Mouse (Mus musculus) spleen, embryonic (tissue): Measurements from ENCODE around the gene E130309D02Rik.

Source experiments
- CTCF ChIA-PET: fragments of 350-600 bp; sonication (Branson Sonifier 250); formaldehyde crosslinking; loops from one replicate; lab custom pipeline; 2022; lab: Charles Lee

Gene E130309D02Rik

DNA sequence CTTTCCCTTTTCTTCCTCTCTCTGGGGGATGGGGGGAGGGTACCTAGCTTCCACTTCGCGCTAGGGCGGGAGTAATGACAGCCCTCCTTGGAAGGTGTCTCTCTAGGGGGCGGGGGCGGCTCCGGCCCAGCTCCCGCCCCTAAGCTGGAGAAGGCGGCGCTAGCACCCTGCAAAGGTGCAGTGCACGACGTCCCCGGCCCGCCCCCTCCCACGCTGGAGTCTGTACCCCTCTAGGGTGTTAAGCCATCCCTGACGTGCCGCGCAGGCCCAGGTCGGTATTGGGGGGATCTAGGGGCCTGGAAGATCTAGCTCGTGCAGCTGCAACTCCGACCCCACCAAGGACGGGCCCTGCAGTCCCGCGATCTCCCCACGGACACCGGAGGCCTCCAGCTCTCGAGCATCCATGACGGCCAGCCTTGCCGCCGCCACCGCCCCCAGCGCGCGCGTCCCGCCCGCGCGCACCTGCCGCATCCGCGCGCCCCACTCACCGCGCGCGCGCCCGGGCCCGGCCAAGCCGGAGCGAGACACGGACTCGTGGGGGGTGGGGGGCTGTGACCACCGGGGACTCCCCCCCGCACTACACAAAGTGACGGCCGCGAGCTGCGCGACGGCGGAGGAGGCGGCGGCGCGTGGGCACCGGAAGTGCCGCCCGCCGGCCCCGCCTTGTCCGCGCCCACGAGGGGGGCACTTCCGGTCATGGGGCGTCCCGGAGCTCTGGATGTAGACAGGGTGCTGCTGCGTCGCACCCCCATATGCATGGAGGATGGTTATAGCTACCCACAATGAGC, 45.6 kb downstream of the E130309D02Rik start, which contains the start of gene Zfp316:
Gene Zfp316, minus strand, starts transcription at position 660 of the 788 bp plus-strand sequence.
- CTCF ChIA-PET, result no interaction called here

DNA sequence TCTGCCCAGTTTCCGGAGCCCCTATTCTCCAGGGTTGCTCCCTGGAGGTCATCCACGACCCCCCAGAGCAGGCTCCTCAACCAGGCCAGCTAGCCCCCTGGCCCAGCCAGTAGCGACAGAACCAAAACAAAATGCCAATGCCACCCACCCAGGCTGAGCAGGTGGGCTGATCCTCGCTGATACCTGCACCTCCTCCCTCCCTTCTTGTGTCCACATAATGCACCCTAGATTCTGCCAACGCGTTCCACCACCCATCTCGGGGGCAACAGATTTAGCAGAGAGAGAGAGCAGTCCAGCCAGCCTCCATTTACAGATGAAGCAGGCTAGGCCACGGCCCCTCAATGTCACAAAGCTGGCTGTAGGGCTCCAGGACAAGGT, 46.2 kb downstream of the E130309D02Rik start:
- CTCF ChIA-PET, result no interaction called here

- CTCF ChIA-PET, result interaction anchor here (0.6 kb wide), 1 partner anchor 386 kb away, joined by 7 read pairs; no protein-coding TSS in a partner anchor
These were observed 48.4 kb downstream of the E130309D02Rik start for GRCm38 (mm10) chr5:143266794-143267193.

DNA sequence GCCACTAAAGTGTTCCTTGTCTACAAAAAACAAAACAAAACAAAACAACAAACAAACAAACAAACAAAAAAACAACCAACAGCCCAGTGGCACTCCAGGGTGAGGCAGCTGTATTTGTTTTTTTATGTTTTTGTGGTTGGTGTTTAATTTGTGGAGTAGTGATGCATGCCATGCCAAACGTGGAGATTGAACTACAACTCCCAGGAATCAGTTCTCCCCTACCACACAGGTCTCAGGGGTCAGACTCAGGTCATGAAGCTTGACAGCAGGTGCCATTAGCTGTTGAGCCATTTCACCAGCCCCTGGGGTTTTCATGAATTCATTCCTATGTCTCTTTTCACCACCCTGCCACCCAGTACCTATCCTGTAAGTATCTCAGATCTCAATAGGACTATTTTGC, 49.8 kb downstream of the E130309D02Rik start:
- CTCF ChIA-PET, result no interaction called here

GRCm38 (mm10) chr5:143264689-143265088, 50.5 kb downstream of the E130309D02Rik start:
- CTCF ChIA-PET, result no interaction called here

GRCm38 (mm10) chr5:143261636-143262035, 53.5 kb downstream of the E130309D02Rik start:
- CTCF ChIA-PET, result no interaction called here

- CTCF ChIA-PET, result no interaction called here
These were observed 59.4 kb downstream of the E130309D02Rik start for GRCm38 (mm10) chr5:143255802-143256201.

GRCm38 (mm10) chr5:143255131-143255519, 60.0 kb downstream of the E130309D02Rik start:
- CTCF ChIA-PET, result no interaction called here

DNA sequence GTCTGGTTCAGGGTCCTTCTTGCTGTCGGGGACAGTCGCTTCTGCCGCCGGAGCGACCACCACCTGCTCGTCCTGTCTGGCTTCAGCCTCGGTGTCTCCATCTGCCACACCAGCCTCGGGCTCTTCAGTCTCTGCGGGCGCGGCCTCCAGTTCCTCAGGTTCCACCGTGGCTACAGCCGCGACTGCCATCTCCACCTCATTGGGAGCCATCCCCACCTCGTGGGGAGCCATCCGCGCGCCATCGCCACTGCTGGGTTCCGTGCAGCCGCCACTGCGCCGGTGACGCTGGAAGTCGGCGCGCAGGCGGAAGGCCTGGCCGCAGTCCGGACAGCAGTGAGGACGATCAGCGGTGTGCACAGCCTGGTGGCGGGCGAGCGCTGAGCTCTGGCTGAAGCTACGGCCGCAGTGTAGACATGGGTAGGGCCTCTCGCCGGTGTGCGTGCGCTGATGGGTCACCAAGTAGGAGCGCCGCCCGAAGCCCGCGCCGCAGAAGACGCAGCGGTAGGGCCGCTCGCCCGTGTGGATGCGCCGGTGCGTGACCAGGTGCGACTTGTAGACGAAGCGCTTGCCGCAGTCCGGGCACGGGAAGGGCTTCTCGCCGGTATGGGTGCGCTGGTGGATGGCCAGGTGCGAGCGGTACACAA, 60.6 kb downstream of the E130309D02Rik start:
- CTCF ChIA-PET, result no interaction called here

DNA sequence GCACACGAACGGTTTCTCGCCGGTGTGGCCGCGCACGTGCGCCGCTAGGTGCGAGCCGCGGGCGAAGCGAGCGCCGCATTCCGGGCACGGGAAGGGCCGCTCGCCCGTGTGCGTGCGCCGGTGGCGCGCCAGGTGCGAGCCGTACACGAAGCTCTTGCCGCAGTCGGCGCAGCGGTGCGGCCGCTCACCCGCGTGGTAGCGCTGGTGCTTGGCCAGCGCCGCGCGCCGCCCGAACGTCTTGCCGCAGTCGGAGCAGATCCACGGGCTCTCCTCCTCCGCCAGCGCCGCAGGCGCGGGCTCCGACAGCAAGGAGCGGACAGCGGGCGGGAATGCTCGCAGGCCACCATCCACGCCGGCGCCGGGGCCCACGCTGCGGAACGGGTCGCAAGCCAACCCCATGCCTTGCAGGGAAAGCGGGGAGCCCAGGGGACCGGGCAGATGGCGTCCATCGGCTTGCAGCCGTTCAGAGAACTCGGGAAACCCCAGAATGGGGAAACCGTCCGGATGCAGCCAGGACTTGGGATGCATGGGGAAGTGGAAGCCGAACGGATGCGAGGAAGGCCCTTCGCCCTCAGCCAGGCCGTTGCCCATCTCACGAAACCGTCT, 61.2 kb downstream of the E130309D02Rik start:
- CTCF ChIA-PET, result no interaction called here

GRCm38 (mm10) chr5:143253186-143253880, 61.8 kb downstream of the E130309D02Rik start:
- CTCF ChIA-PET, result no interaction called here

DNA sequence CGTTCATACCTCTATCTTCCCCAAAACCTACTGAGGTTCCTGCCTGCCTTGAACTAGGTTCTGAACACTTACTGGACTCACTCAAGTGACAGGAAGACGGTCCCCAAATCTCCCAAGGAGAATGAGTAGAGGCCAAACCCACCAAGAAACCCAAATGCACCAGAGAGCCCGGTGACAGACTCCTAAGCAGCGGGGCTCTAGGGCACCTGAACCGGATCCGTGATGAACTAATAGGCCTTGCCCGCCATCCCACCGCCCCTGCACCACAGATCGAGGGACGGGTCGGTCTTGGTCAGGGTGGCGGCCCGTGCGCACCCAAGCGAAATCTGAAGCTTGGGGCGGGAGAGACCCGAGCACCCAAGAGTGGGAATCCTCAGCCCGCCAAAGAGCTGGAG, 62.4 kb downstream of the E130309D02Rik start:
- CTCF ChIA-PET, result no interaction called here

- CTCF ChIA-PET, result interaction anchor here (0.5 kb wide), 1 partner anchor 56 kb away, joined by 3 read pairs; no protein-coding TSS in a partner anchor
These were observed 63.1 kb downstream of the E130309D02Rik start for GRCm38 (mm10) chr5:143252039-143252438.
